Mouse (Mus musculus): Measurements from ENCODE around the gene Cacna1h. TPM values are rescaled to one million over a fixed set of nuclear protein-coding genes. Genes with fewer than 3 reads are reported as not detected.

Cacna1h gene
- polyA plus RNA-seq, 1 experiment from 2014 or later, result 8.8 TPM

DNA sequence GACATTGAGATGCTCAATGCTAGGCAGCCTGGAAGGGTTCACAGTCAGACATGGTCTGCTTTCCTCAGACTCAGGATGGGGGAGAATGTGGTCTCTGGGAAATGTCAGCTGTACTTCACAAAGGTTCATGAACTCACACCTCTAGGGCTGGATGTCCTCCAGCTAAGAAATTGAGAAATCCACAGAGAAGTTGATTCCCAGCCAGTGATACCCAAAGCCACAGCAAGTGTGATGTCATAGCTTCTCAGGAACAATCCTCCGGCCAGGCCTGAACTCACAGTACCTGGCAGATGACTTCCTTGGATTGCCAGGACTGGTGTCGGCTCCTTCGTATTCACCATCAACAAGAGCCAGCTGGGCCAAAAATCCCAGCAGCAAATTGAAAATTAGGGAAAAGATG lies 12.3 kb upstream of the Cacna1h start:
- H3K9ac ChIP-seq (ENCODE audit: low read length), result no peak overlapping the region
- H3K4me3 ChIP-seq (ENCODE audit: control insufficient read depth in 1 of 2, insufficient read depth in 1 of 2, low read depth in 1 of 2, low read length in 2 of 2), result no peak overlapping the region
- WGBS, result 85% methylated on average over 3 of the region's 3 CpGs
- ATAC-seq (ENCODE audit: insufficient number of reproducible peaks, insufficient read depth, low FRiP score, low read depth), result no peak
- no peaks in the 10 kb centered on the region; a peak in 2 of 4 replicates for H3K4me1 ChIP-seq (ENCODE audit: control insufficient read depth in 2 of 2, insufficient read depth in 2 of 2, low read length in 2 of 2)
- H3K27ac ChIP-seq (replicated peaks in 1 of 2; ENCODE audit: control insufficient read depth in 1 of 2, insufficient read depth in 1 of 2, low read depth in 2 of 2, low read length in 2 of 2), result no peak overlapping the region
- H3K4me2 ChIP-seq (ENCODE audit: low read length), result no peak overlapping the region
- no peaks in the 10 kb centered on the region for H3K27me3 ChIP-seq (ENCODE audit: control insufficient read depth, insufficient read depth, low read length)
- H3K36me3 ChIP-seq (ENCODE audit: control insufficient read depth, insufficient read depth, low read length), result no peaks in the 10 kb centered on the region
- H3K9me3 ChIP-seq (ENCODE audit: control insufficient read depth, low read length), result no peaks in the 10 kb centered on the region

DNA sequence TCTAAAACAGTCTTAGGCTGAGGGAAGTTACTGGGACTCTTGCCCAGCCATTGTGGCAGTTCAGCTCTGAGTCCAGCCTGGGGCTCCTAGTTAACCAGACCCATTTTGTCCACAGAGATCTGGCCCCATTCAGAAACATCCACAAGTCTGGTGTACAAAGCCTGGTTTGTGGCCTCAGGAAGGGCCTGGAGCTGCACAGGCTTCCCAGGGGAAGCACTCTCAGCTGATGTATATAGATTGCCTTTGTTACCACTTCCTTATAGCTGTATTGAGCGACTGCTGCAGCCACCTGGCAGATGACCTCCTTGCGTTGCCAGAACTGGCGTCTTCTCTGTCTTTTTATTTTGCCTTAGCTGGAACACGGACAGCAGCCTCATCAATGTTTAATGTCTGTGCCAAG lies 11.5 kb upstream of the Cacna1h start:
- no peak overlapping the region for H3K27ac ChIP-seq (replicated peaks in 1 of 2; ENCODE audit: control insufficient read depth in 1 of 2, insufficient read depth in 1 of 2, low read depth in 2 of 2, low read length in 2 of 2)
- no peak overlapping the region for H3K9ac ChIP-seq (ENCODE audit: low read length)
- no peak overlapping the region for H3K4me2 ChIP-seq (ENCODE audit: low read length)
- WGBS, result 52% methylated on average over 4 of the region's 4 CpGs
- H3K27me3 ChIP-seq (ENCODE audit: control insufficient read depth, insufficient read depth, low read length), result no peaks in the 10 kb centered on the region
- no peak overlapping the region for H3K4me3 ChIP-seq (ENCODE audit: control insufficient read depth in 1 of 2, insufficient read depth in 1 of 2, low read depth in 1 of 2, low read length in 2 of 2)
- H3K36me3 ChIP-seq (ENCODE audit: control insufficient read depth, insufficient read depth, low read length), result no peaks in the 10 kb centered on the region
- H3K9me3 ChIP-seq (ENCODE audit: control insufficient read depth, low read length), result no peaks in the 10 kb centered on the region
- H3K4me1 ChIP-seq (ENCODE audit: control insufficient read depth in 2 of 2, insufficient read depth in 2 of 2, low read length in 2 of 2), result no peaks in the 10 kb centered on the region; a peak in 2 of 4 replicates
- no peak for ATAC-seq (ENCODE audit: insufficient number of reproducible peaks, insufficient read depth, low FRiP score, low read depth)

DNA sequence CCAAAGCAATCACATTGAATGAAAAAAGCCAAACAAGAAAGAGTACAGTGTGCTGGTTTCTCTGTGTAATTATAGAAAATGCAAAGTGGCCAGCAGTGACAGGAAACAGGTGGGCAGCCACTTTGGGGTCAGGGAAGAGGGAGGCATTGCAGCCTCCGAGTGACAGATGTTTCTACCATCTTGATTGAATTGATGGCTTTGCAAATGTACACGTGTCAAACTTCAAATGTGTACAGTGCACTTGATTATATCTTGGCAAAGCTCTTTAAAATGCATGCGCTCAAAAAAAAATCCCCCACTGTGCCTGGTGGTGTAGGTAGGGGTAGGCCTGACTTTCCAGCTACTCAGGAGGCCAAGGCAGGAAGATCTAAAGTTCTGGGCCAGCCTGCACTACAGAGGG lies 9.3 kb upstream of the Cacna1h start:
- H3K9me3 ChIP-seq (ENCODE audit: control insufficient read depth, low read length), result no peaks in the 10 kb centered on the region
- no peak overlapping the region for H3K4me3 ChIP-seq (ENCODE audit: control insufficient read depth in 1 of 2, insufficient read depth in 1 of 2, low read depth in 1 of 2, low read length in 2 of 2)
- 58% methylated on average over 3 of the region's 3 CpGs for WGBS
- H3K27ac ChIP-seq (replicated peaks in 1 of 2; ENCODE audit: control insufficient read depth in 1 of 2, insufficient read depth in 1 of 2, low read depth in 2 of 2, low read length in 2 of 2), result no peak overlapping the region
- ATAC-seq (ENCODE audit: insufficient number of reproducible peaks, insufficient read depth, low FRiP score, low read depth), result no peak
- no peaks in the 10 kb centered on the region for H3K36me3 ChIP-seq (ENCODE audit: control insufficient read depth, insufficient read depth, low read length)
- H3K9ac ChIP-seq (ENCODE audit: low read length), result no peak overlapping the region
- H3K4me1 ChIP-seq (ENCODE audit: control insufficient read depth in 2 of 2, insufficient read depth in 2 of 2, low read length in 2 of 2), result peaks cover 0 to 3% of the 10 kb centered on the region in 2 experiments; a peak in 3 of 4 replicates
- H3K4me2 ChIP-seq (ENCODE audit: low read length), result no peak overlapping the region
- no peaks in the 10 kb centered on the region for H3K27me3 ChIP-seq (ENCODE audit: control insufficient read depth, insufficient read depth, low read length)

DNA sequence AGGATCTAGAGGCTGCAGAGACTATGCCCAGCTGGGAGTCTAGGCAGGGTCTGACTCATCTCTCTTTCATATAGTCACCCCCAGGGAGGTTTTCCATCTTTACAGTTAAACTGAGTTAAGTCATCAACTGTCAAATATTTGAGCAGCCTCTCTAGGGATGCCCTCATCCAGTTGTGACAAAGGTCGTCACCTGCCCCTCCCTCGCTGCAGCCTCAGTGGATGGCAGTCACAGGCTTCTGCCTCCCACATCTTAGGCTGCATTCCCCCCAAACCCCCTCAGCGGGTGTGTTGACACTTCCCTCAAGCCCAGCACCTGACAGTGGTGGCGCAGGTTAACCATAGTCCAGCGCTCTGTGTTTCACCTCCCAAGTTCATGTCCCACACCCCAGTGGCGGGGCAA lies 7.8 kb upstream of the Cacna1h start:
- Histone ChIP-seq H3K4me1 (ENCODE audit: control insufficient read depth in 2 of 2, insufficient read depth in 2 of 2, low read length in 2 of 2) (peaks cover 0 to 6% of the 10 kb centered on the region in 2 experiments; a peak in 3 of 4 replicates), H3K9ac (ENCODE audit: low read length) (no peak overlapping the region), H3K9me3 (ENCODE audit: control insufficient read depth, low read length) (no peaks in the 10 kb centered on the region), H3K4me2 (ENCODE audit: low read length) (no peak overlapping the region), H3K27me3 (ENCODE audit: control insufficient read depth, insufficient read depth, low read length) (no peaks in the 10 kb centered on the region), H3K36me3 (ENCODE audit: control insufficient read depth, insufficient read depth, low read length) (no peaks in the 10 kb centered on the region), H3K4me3 (ENCODE audit: control insufficient read depth in 1 of 2, insufficient read depth in 1 of 2, low read depth in 1 of 2, low read length in 2 of 2) (no peak overlapping the region), H3K27ac (replicated peaks in 1 of 2; ENCODE audit: control insufficient read depth in 1 of 2, insufficient read depth in 1 of 2, low read depth in 2 of 2, low read length in 2 of 2) (no peak overlapping the region)
- 79% methylated on average over 6 of the region's 6 CpGs for WGBS
- ATAC-seq (ENCODE audit: insufficient number of reproducible peaks, insufficient read depth, low FRiP score, low read depth), result no peak

DNA sequence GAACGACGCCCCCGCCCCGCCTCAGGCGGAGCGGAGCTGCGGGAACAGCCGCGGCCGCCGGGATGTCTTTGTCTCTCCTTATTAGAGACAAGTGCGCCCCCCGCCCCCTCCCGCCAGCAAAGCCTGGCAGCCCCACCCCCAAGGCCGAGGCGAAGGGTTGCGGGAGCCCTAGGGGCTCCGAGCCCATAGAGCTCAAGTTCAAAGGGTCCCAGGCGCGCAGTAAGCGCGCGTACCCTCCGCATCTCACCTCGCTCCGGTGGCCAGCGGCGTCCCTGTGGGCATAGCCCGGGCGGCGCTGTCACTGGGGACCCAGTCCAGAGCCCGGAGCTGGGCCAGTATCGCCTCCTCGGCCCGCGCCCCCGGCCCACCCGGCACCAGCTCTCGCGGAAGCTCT lies 363 bp downstream of the Cacna1h start:
- under 1% methylated on average over 38 of the region's 40 CpGs for WGBS
- peak overlapping the region; percentile 92 for H3K9ac ChIP-seq (ENCODE audit: low read length)
- no peaks in the 10 kb centered on the region; the same call in 1 of the 2 replicates for H3K27me3 ChIP-seq (ENCODE audit: control insufficient read depth, insufficient read depth, low read length)
- peak overlapping the region; percentile 89 for H3K4me2 ChIP-seq (ENCODE audit: low read length)
- H3K4me3 ChIP-seq (ENCODE audit: control insufficient read depth in 1 of 2, insufficient read depth in 1 of 2, low read depth in 1 of 2, low read length in 2 of 2), result peak overlapping the region; percentile 61 to 80
- no peaks in the 10 kb centered on the region for H3K9me3 ChIP-seq (ENCODE audit: control insufficient read depth, low read length)
- H3K4me1 ChIP-seq (ENCODE audit: control insufficient read depth in 2 of 2, insufficient read depth in 2 of 2, low read length in 2 of 2), result peaks cover 35 to 52% of the 10 kb centered on the region in 2 experiments
- H3K27ac ChIP-seq (replicated peaks in 1 of 2; ENCODE audit: control insufficient read depth in 1 of 2, insufficient read depth in 1 of 2, low read depth in 2 of 2, low read length in 2 of 2), result peak overlapping the region; percentile 63 to 90; a peak in 3 of 4 replicates
- peak; percentile 27 for ATAC-seq (ENCODE audit: insufficient number of reproducible peaks, insufficient read depth, low FRiP score, low read depth)
- H3K36me3 ChIP-seq (ENCODE audit: control insufficient read depth, insufficient read depth, low read length), result peaks cover 4% of the 10 kb centered on the region

DNA sequence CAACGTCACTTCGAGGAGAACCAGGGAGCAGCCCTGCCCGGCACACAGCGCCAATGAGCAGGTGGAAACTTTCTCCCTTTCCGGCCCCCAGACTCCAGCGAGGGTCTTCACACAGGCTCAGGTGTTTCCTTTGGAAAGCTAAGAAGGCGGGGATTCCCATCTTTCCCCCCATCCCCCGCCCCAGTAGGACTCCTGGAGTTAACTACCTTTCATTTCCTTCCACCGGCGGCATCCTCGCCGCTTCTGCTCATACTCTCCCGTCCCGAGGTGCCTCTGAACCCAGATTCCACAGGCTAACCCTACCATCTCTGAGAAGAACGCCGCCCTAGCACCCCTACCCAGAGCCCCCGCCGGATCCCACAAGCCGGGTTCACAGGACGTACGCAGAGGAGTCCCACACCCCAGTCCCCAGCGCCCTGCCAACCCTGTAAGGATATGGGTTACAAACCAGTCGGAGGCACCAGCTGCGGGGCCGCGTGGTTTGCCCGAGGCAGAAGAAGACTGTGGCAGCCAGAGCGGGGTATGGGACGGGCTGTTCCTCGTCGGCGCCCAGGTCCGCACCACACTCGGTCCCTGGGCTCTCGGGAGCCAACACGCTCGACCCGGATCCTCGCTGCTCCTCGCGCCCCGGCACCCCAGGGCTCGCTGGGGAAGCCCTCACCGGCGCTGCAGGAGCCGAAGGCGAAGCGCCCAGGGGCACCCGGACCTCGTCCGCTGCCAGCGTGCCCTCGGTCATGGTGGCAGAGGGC lies 976 bp downstream of the Cacna1h start:
- ATAC-seq (ENCODE audit: insufficient number of reproducible peaks, insufficient read depth, low FRiP score, low read depth), result no peak
- WGBS, result under 1% methylated on average over 53 of the region's 53 CpGs
- no peaks in the 10 kb centered on the region for H3K9me3 ChIP-seq (ENCODE audit: control insufficient read depth, low read length)
- peaks cover 7% of the 10 kb centered on the region for H3K36me3 ChIP-seq (ENCODE audit: control insufficient read depth, insufficient read depth, low read length)
- H3K4me2 ChIP-seq (ENCODE audit: low read length), result peak overlapping the region; percentile 89
- peaks cover 34 to 54% of the 10 kb centered on the region in 2 experiments for H3K4me1 ChIP-seq (ENCODE audit: control insufficient read depth in 2 of 2, insufficient read depth in 2 of 2, low read length in 2 of 2)
- H3K9ac ChIP-seq (ENCODE audit: low read length), result peak overlapping the region; percentile 92
- H3K27ac ChIP-seq (replicated peaks in 1 of 2; ENCODE audit: control insufficient read depth in 1 of 2, insufficient read depth in 1 of 2, low read depth in 2 of 2, low read length in 2 of 2), result peak overlapping the region; percentile 13 to 90; a peak in 3 of 4 replicates
- no peaks in the 10 kb centered on the region; the same call in 1 of the 2 replicates for H3K27me3 ChIP-seq (ENCODE audit: control insufficient read depth, insufficient read depth, low read length)
- H3K4me3 ChIP-seq (ENCODE audit: control insufficient read depth in 1 of 2, insufficient read depth in 1 of 2, low read depth in 1 of 2, low read length in 2 of 2), result peak overlapping the region; percentile 61 to 80

DNA sequence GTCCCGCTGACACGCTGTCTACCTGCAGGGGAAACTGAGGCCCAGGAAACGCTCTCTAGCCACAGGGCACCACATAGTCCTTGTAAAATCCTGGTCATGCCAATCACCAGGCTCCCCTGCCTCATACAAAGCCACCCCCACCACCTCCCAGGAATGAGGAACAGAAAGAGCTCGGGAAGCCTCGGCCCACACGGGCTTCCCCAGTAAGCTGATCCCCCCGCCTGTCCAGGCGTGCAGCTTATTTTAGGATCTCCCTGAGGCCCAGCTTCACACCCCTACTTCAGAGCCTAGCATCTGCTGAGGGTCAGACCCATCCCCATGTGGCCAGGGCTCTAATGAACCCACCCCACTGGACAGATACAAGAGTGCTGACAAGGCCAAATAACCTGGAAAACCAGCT lies 3.0 kb downstream of the Cacna1h start:
- peak overlapping the region; percentile 92; the same call in 1 of the 2 replicates for H3K9ac ChIP-seq (ENCODE audit: low read length)
- H3K4me3 ChIP-seq (ENCODE audit: control insufficient read depth in 1 of 2, insufficient read depth in 1 of 2, low read depth in 1 of 2, low read length in 2 of 2), result no peak overlapping the region
- H3K4me1 ChIP-seq (ENCODE audit: control insufficient read depth in 2 of 2, insufficient read depth in 2 of 2, low read length in 2 of 2), result peaks cover 45 to 74% of the 10 kb centered on the region in 2 experiments
- H3K9me3 ChIP-seq (ENCODE audit: control insufficient read depth, low read length), result no peaks in the 10 kb centered on the region
- peaks cover 7% of the 10 kb centered on the region for H3K36me3 ChIP-seq (ENCODE audit: control insufficient read depth, insufficient read depth, low read length)
- H3K27me3 ChIP-seq (ENCODE audit: control insufficient read depth, insufficient read depth, low read length), result no peaks in the 10 kb centered on the region; the same call in 1 of the 2 replicates
- no peak for ATAC-seq (ENCODE audit: insufficient number of reproducible peaks, insufficient read depth, low FRiP score, low read depth)
- 16% methylated on average over 8 of the region's 8 CpGs for WGBS
- peak overlapping the region; percentile 89 for H3K4me2 ChIP-seq (ENCODE audit: low read length)
- peak overlapping the region; percentile 32 to 71 for H3K27ac ChIP-seq (replicated peaks in 1 of 2; ENCODE audit: control insufficient read depth in 1 of 2, insufficient read depth in 1 of 2, low read depth in 2 of 2, low read length in 2 of 2)
